Mouse (Mus musculus): ENCODE data around the gene Ccdc180. TPM values are rescaled to one million over a fixed set of nuclear protein-coding genes. Genes with fewer than 3 reads are reported as not detected.
A peak's percentile ranks its signal among the peaks of the same experiment; 100 is the strongest.

Gene Ccdc180
- total and polyA plus RNA-seq, 2 experiments from 2014 or later, result 0.27 to 0.48 TPM

DNA sequence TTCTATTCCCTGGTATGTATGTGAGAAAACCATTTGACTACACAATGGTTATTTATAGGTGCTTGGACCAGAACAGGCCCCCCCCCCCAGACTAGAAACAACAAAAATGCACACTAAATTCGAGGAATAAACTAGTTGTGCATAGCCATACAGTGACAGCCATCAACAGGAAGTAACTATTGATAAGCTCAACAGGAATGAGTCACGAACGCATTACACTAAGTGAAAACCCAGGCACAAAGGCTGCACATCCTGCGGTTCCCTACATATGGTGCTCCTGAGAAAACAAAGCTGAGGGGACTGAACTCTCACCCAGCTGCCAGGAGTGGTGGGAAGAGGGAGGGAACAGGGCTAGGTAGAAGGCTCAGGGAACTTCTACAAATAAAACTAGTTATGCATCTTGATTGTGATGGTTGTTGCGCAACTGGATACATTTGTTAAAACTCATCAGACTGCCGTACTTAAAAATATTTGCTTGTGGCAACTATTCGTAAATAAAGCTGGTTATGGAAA lies 80.0 kb downstream of the Ccdc180 start:
- H3K4me3 ChIP-seq (ENCODE audit: low read depth, low read length), result no peak overlapping the region
- TF ChIP-seq CTCF (IDR thresholded peaks at IDR 0.05), result no peak
- no peak for ATAC-seq (ENCODE audit: low FRiP score)
- DNase-seq (ENCODE audit: low spot score), result no peak
- no peak overlapping the region for H3K9ac ChIP-seq (replicated peaks; ENCODE audit: low read length, poor library complexity, severe bottlenecking)
- peaks cover 10% of the 10 kb centered on the region for H3K4me1 ChIP-seq (ENCODE audit: insufficient read depth, low read length)
- H3K4me2 ChIP-seq (ENCODE audit: low read depth, low read length, poor library complexity, severe bottlenecking), result no peak overlapping the region
- H3K27ac ChIP-seq (ENCODE audit: low read depth, low read length), result no peak overlapping the region
- no peaks in the 10 kb centered on the region for H3K9me3 ChIP-seq (ENCODE audit: low read length)
- 0 out of 2 replicates have a peak, but pooled peaks cover 2% of the 10 kb centered on the region for H3K36me3 ChIP-seq (ENCODE audit: insufficient read depth, low read length)
- no peaks in the 10 kb centered on the region for H3K27me3 ChIP-seq (ENCODE audit: insufficient read depth, low read length)
- 80% methylated on average over 7 of the region's 7 CpGs for WGBS

DNA sequence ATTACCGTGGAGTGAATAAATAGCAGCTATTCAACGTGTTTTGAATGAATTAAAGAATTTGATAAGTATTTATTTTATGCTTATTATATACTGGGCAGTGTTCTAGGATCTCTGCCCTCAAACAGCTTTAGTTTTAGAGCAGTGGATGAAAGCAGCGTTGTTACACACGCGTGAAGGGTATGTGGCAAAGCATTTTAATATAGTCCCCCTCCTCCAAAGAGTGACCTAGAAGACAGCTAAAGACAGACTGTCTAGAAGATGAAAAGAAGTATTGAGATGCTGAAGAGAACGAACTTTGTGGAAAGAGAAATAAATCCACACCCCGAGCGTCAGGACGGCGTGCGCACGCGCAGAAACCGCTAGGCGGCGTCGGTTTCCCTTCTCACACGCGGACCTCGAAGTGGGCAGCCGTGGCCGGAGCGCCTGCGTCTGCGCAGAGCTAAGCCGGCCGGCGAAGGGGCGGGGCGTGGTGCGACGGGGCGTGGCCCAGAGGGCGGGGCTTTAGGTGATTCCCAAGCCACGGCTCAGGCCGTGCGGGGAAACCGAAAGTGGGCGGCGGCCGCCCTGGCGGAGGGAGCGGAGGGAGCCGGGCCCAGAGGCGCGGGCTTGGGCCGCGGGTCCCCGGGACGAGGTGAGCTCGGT lies 81.8 kb downstream of the Ccdc180 start:
- H3K9me3 ChIP-seq (ENCODE audit: low read length), result no peaks in the 10 kb centered on the region
- H3K9ac ChIP-seq (replicated peaks; ENCODE audit: low read length, poor library complexity, severe bottlenecking), result peak overlapping the region; percentile 78
- no peaks in the 10 kb centered on the region for H3K27me3 ChIP-seq (ENCODE audit: insufficient read depth, low read length)
- H3K4me1 ChIP-seq (ENCODE audit: insufficient read depth, low read length), result peaks cover 6% of the 10 kb centered on the region
- H3K36me3 ChIP-seq (ENCODE audit: insufficient read depth, low read length), result 0 out of 2 replicates have a peak, but pooled peaks cover 2% of the 10 kb centered on the region
- H3K4me2 ChIP-seq (ENCODE audit: low read depth, low read length, poor library complexity, severe bottlenecking), result peak overlapping the region; percentile 87
- ATAC-seq (ENCODE audit: low FRiP score) (peak; percentile 96), DNase-seq (ENCODE audit: low spot score) (peak; percentile 96)
- WGBS, result 2% methylated on average over 49 of the region's 51 CpGs
- TF ChIP-seq CTCF (IDR thresholded peaks at IDR 0.05), result peak; percentile 88
- peak overlapping the region; percentile 94 for H3K4me3 ChIP-seq (ENCODE audit: low read depth, low read length)
- peak overlapping the region; percentile 71 for H3K27ac ChIP-seq (ENCODE audit: low read depth, low read length)

- ATAC-seq (ENCODE audit: low FRiP score) (peak; percentile 76; the same call in 1 of the 2 replicates), DNase-seq (ENCODE audit: low spot score) (peak; percentile 40)
- WGBS, result under 1% methylated on average over 48 of the region's 53 CpGs
- peak overlapping the region; percentile 87 for H3K4me2 ChIP-seq (ENCODE audit: low read depth, low read length, poor library complexity, severe bottlenecking)
- H3K4me1 ChIP-seq (ENCODE audit: insufficient read depth, low read length), result peaks cover 6% of the 10 kb centered on the region; the same call in 1 of the 2 replicates
- H3K36me3 ChIP-seq (ENCODE audit: insufficient read depth, low read length), result 0 out of 2 replicates have a peak, but pooled peaks cover 2% of the 10 kb centered on the region
- no peaks in the 10 kb centered on the region for H3K27me3 ChIP-seq (ENCODE audit: insufficient read depth, low read length)
- TF ChIP-seq CTCF (IDR thresholded peaks at IDR 0.05), result no peak
- no peaks in the 10 kb centered on the region for H3K9me3 ChIP-seq (ENCODE audit: low read length)
- peak overlapping the region; percentile 78 for H3K9ac ChIP-seq (replicated peaks; ENCODE audit: low read length, poor library complexity, severe bottlenecking)
- H3K27ac ChIP-seq (ENCODE audit: low read depth, low read length), result peak overlapping the region; percentile 71
- H3K4me3 ChIP-seq (ENCODE audit: low read depth, low read length), result peak overlapping the region; percentile 94
These were observed 82.3 kb downstream of the Ccdc180 start for GRCm38 (mm10) chr4:45972448-45972854.

DNA sequence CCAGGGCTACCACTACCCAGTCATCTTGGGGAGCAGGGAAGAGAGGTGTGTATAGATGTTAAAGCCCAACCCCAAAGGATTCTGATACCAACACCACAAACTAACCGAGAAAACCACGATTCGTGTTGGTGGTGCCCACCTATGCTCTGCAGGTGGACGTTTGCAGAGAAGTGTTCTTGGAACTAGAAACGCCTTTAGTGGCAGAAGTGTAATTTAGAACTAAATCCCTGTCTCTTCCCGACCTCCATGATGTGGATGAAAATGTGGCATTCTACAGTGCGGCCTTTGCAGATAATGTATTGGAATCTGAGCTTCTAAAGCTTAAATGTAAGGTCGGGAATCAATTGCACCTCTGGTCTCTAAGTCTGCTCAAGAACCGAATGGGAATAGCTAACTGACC lies 82.8 kb downstream of the Ccdc180 start:
- Histone ChIP-seq H3K27ac (ENCODE audit: low read depth, low read length) (peak overlapping the region; percentile 71), H3K36me3 (ENCODE audit: insufficient read depth, low read length) (0 out of 2 replicates have a peak, but pooled peaks cover 2% of the 10 kb centered on the region)
- DNase-seq (ENCODE audit: low spot score), result no peak

GRCm38 (mm10) chr4:45976931-45977667 lies 87.0 kb downstream of the Ccdc180 start:
- Histone ChIP-seq H3K4me2 (ENCODE audit: low read depth, low read length, poor library complexity, severe bottlenecking) (no peak overlapping the region), H3K27me3 (ENCODE audit: insufficient read depth, low read length) (no peaks in the 10 kb centered on the region), H3K9me3 (ENCODE audit: low read length) (no peaks in the 10 kb centered on the region), H3K4me3 (ENCODE audit: low read depth, low read length) (no peak overlapping the region), H3K36me3 (ENCODE audit: insufficient read depth, low read length) (0 out of 2 replicates have a peak, but pooled peaks cover 2% of the 10 kb centered on the region), H3K27ac (ENCODE audit: low read depth, low read length) (no peak overlapping the region), H3K9ac (replicated peaks; ENCODE audit: low read length, poor library complexity, severe bottlenecking) (no peak overlapping the region), H3K4me1 (ENCODE audit: insufficient read depth, low read length) (peaks cover 6% of the 10 kb centered on the region; the same call in 1 of the 2 replicates)
- TF ChIP-seq CTCF (IDR thresholded peaks at IDR 0.05), result no peak
- DNase-seq (ENCODE audit: low spot score) (no peak), ATAC-seq (ENCODE audit: low FRiP score) (no peak)
- 86% methylated on average over 6 of the region's 6 CpGs for WGBS

More for the DNA sequence above, 82.8 kb downstream of the Ccdc180 start:
- Histone ChIP-seq H3K4me2 (ENCODE audit: low read depth, low read length, poor library complexity, severe bottlenecking) (peak overlapping the region; percentile 87), H3K4me3 (ENCODE audit: low read depth, low read length) (peak overlapping the region; percentile 94), H3K9ac (replicated peaks; ENCODE audit: low read length, poor library complexity, severe bottlenecking) (peak overlapping the region; percentile 78), H3K27me3 (ENCODE audit: insufficient read depth, low read length) (no peaks in the 10 kb centered on the region), H3K4me1 (ENCODE audit: insufficient read depth, low read length) (peaks cover 6% of the 10 kb centered on the region; the same call in 1 of the 2 replicates), H3K9me3 (ENCODE audit: low read length) (no peaks in the 10 kb centered on the region)
- WGBS, result 13% methylated on average over 9 of the region's 9 CpGs
- TF ChIP-seq CTCF (IDR thresholded peaks at IDR 0.05), result no peak
- ATAC-seq (ENCODE audit: low FRiP score), result peak; percentile 18; the same call in 1 of the 2 replicates
